Mouse (Mus musculus): Measurements from ENCODE around the gene Map1s. TPM values are rescaled to one million over a fixed set of nuclear protein-coding genes. Genes with fewer than 3 reads are reported as not detected.
A peak's percentile ranks its signal among the peaks of the same experiment; 100 is the strongest.

Gene Map1s
- total and polyA plus RNA-seq, 2 experiments from 2014 or later = 59.1 to 87.7 TPM

DNA sequence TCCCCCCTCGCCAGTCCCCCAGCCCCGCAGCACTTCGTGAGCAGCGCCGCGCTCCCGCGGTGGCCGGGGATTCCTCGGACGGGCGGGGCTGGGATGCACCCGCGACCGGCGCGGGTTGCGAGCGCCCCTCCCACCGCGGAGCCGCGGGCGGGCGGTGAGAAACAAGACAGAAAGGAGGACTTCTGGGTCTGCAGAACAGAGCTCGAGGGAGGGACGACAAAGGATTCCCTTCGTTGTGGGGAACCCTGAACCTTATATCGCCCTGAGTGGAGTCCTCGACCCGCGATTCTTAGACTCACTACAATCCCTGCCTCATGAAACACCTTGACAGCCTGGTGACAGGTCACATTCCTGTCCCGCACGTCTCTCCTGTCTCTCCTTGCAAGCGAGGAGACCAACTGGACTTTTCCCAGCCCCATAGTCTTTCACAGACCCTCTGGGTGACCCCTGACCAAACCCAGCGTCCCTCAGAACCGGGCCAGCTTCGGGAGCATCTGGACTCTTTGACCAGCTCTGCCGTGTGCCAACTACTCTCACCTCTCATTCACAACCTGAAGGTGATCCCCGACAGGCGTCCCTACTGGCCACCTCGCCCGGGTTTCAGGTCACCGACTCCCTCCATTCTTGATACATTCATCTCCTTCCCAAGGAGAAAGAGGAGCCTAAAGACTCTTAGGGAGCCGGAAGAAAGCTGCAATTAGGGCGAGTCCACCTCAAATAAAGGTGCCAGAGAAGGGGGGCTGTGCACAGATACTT lies 41.6 kb upstream of the Map1s start:
- Histone ChIP-seq H3K36me3 (ENCODE audit: insufficient read depth, low read length) (peaks cover 9% of the 10 kb centered on the region; the same call in 1 of the 2 replicates), H3K27ac (ENCODE audit: low read depth, low read length) (peak overlapping the region; percentile 33; the same call in 1 of the 2 replicates), H3K9ac (replicated peaks; ENCODE audit: low read length, poor library complexity, severe bottlenecking) (peak overlapping the region; percentile 51), H3K4me1 (ENCODE audit: insufficient read depth, low read length) (peaks cover 14% of the 10 kb centered on the region), H3K27me3 (ENCODE audit: insufficient read depth, low read length) (no peaks in the 10 kb centered on the region), H3K9me3 (ENCODE audit: low read length) (no peaks in the 10 kb centered on the region), H3K4me3 (ENCODE audit: low read depth, low read length) (peak overlapping the region; percentile 51), H3K4me2 (ENCODE audit: low read depth, low read length, poor library complexity, severe bottlenecking) (peak overlapping the region; percentile 97)
- ATAC-seq (ENCODE audit: low FRiP score) (no peak), DNase-seq (ENCODE audit: low spot score) (no peak)
- TF ChIP-seq CTCF (IDR thresholded peaks at IDR 0.05) = no peak
- 1% methylated on average over 46 of the region's 46 CpGs for WGBS

GRCm38 (mm10) chr8:70864712-70865221 lies 41.0 kb upstream of the Map1s start:
- peak overlapping the region; percentile 84 for H3K27ac ChIP-seq (ENCODE audit: low read depth, low read length)
- H3K4me3 ChIP-seq (ENCODE audit: low read depth, low read length) = peak overlapping the region; percentile 51
- no peaks in the 10 kb centered on the region for H3K9me3 ChIP-seq (ENCODE audit: low read length)
- H3K9ac ChIP-seq (replicated peaks; ENCODE audit: low read length, poor library complexity, severe bottlenecking) = peak overlapping the region; percentile 37; the same call in 1 of the 2 replicates
- peak overlapping the region; percentile 97 for H3K4me2 ChIP-seq (ENCODE audit: low read depth, low read length, poor library complexity, severe bottlenecking)
- DNase-seq (ENCODE audit: low spot score) = no peak
- H3K27me3 ChIP-seq (ENCODE audit: insufficient read depth, low read length) = no peaks in the 10 kb centered on the region
- H3K4me1 ChIP-seq (ENCODE audit: insufficient read depth, low read length) = peaks cover 14% of the 10 kb centered on the region
- TF ChIP-seq CTCF (IDR thresholded peaks at IDR 0.05) = no peak
- peak; percentile 17 for ATAC-seq (ENCODE audit: low FRiP score)
- peaks cover 9% of the 10 kb centered on the region; the same call in 1 of the 2 replicates for H3K36me3 ChIP-seq (ENCODE audit: insufficient read depth, low read length)
- 2% methylated on average over 24 of the region's 24 CpGs for WGBS

GRCm38 (mm10) chr8:70865350-70866000 lies 40.3 kb upstream of the Map1s start:
- peak overlapping the region; percentile 97 for H3K4me2 ChIP-seq (ENCODE audit: low read depth, low read length, poor library complexity, severe bottlenecking)
- H3K27ac ChIP-seq (ENCODE audit: low read depth, low read length) = peak overlapping the region; percentile 84
- H3K4me1 ChIP-seq (ENCODE audit: insufficient read depth, low read length) = peaks cover 14% of the 10 kb centered on the region
- peak overlapping the region; percentile 51 for H3K4me3 ChIP-seq (ENCODE audit: low read depth, low read length)
- peaks cover 9% of the 10 kb centered on the region; the same call in 1 of the 2 replicates for H3K36me3 ChIP-seq (ENCODE audit: insufficient read depth, low read length)
- no peaks in the 10 kb centered on the region for H3K27me3 ChIP-seq (ENCODE audit: insufficient read depth, low read length)
- peak; percentile 100 for DNase-seq (ENCODE audit: low spot score)
- no peaks in the 10 kb centered on the region for H3K9me3 ChIP-seq (ENCODE audit: low read length)
- WGBS = under 1% methylated on average over 46 of the region's 46 CpGs
- peak; percentile 87 for ATAC-seq (ENCODE audit: low FRiP score)
- peak; percentile 43 for TF ChIP-seq CTCF (IDR thresholded peaks at IDR 0.05)
- H3K9ac ChIP-seq (replicated peaks; ENCODE audit: low read length, poor library complexity, severe bottlenecking) = peak overlapping the region; percentile 37; the same call in 1 of the 2 replicates

DNA sequence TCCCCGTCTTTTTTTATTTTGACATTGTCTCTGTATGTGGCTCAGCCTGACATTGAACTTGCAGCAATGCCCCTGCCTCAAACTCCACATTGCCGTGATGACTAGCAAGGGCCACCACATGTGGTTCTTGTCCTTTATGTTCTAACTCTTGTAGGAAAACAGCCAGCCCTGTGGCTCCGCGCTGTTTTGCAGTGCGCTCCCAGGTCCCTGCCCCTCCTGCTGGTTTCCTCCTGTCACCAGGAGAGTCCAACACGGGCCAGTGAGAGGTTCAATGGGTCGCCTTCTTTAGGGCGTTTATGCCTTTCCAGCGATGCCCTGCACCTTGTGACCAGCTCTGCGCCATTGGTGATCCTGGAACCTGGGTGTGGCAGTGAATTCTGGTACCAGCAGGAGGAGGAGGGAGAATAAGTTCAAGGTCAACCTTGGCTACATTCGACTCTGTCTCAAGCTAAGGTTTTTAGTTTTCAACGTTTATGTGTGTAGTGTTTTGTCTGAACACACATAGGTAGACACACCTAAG lies 39.7 kb upstream of the Map1s start:
- DNase-seq (ENCODE audit: low spot score) = no peak
- Histone ChIP-seq H3K9me3 (ENCODE audit: low read length) (no peaks in the 10 kb centered on the region), H3K9ac (replicated peaks; ENCODE audit: low read length, poor library complexity, severe bottlenecking) (peak overlapping the region; percentile 46), H3K4me2 (ENCODE audit: low read depth, low read length, poor library complexity, severe bottlenecking) (peak overlapping the region; percentile 97), H3K27ac (ENCODE audit: low read depth, low read length) (peak overlapping the region; percentile 53), H3K4me3 (ENCODE audit: low read depth, low read length) (peak overlapping the region; percentile 51), H3K27me3 (ENCODE audit: insufficient read depth, low read length) (no peaks in the 10 kb centered on the region), H3K36me3 (ENCODE audit: insufficient read depth, low read length) (peaks cover 9% of the 10 kb centered on the region; the same call in 1 of the 2 replicates), H3K4me1 (ENCODE audit: insufficient read depth, low read length) (peaks cover 14% of the 10 kb centered on the region)
- peak; percentile 6 for ATAC-seq (ENCODE audit: low FRiP score)
- 4% methylated on average over 12 of the region's 12 CpGs for WGBS
- TF ChIP-seq CTCF (IDR thresholded peaks at IDR 0.05) = peak; percentile 19; the same call in 1 of the 2 replicates

GRCm38 (mm10) chr8:70866566-70866965 lies 39.2 kb upstream of the Map1s start:
- TF ChIP-seq CTCF (IDR thresholded peaks at IDR 0.05) = no peak
- DNase-seq (ENCODE audit: low spot score) = no peak
- no peak for ATAC-seq (ENCODE audit: low FRiP score)
- Histone ChIP-seq H3K36me3 (ENCODE audit: insufficient read depth, low read length) (peaks cover 9% of the 10 kb centered on the region; the same call in 1 of the 2 replicates), H3K4me2 (ENCODE audit: low read depth, low read length, poor library complexity, severe bottlenecking) (no peak overlapping the region), H3K9me3 (ENCODE audit: low read length) (no peaks in the 10 kb centered on the region), H3K27me3 (ENCODE audit: insufficient read depth, low read length) (no peaks in the 10 kb centered on the region), H3K4me3 (ENCODE audit: low read depth, low read length) (no peak overlapping the region), H3K27ac (ENCODE audit: low read depth, low read length) (no peak overlapping the region), H3K4me1 (ENCODE audit: insufficient read depth, low read length) (peaks cover 14% of the 10 kb centered on the region), H3K9ac (replicated peaks; ENCODE audit: low read length, poor library complexity, severe bottlenecking) (no peak overlapping the region)
- 87% methylated on average over 7 of the region's 7 CpGs for WGBS
